In the genomic region with DNA sequence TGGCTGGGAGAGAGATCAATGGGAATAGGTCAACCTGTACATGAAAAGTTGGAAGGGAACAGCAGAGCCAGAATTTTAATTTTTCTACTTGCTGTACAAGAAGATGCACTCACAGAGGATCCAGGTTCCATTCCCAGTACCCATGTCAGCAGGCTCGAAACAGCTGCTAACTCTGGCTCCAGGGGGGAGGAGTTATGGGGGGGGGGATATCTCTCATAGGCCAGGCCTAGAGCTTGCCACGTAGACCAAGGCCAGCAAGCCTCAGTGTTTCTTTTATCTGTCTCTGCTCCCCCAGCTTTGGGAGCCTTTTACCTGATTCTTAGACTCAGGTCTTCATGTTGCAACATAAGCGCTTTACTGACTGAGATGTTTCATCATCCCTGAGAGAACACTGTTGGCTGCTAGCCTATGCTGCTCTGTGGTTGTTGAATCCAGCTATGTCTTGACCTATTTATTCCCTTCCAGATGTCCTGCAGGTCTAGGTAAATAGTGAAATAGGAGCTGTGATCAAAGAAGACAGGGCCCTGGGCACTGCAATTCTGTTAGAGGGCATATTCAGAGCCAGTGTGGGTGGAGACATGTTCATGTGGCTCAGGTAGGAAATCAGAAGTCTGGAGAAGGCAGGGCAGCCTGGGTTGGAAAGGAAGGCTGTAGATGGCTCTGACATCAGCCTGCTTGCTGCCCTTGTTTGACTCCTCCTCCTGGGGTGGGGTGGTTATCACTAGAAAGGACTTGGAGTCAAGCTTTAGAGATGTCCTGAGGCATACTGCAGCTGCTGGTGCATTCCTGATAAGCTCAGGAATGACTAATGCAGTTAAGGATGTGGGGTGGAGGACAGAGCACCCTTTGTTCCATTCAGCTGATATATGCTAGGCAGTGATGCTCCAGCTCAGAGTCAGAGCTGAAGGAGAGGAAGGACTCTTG, we compare ENCODE assay signal across 8 mouse cellular contexts. TPM values are rescaled to one million over a fixed set of nuclear protein-coding genes. Genes with fewer than 3 reads are reported as not detected.
DNase-seq lines count a peak whose midpoint lies in the region; ATAC-seq lines count a peak whose summit lies in the region.

No protein-coding gene starts in this region.

- 0 out of 2 replicates have a peak, but pooled peaks have one; percentile 45 for ATAC-seq in neural tube, embryonic 13.5 days (ENCODE audit: low read depth)
- no peak; the same call in 1 of the 2 replicates for ATAC-seq in hindbrain, embryonic 11.5 days (ENCODE audit: low FRiP score)

- H3K27me3 ChIP-seq in neural tube, embryonic 13.5 days = no peaks in the 10 kb centered on the region
- no peaks in the 10 kb centered on the region for H3K27me3 ChIP-seq in hindbrain, embryonic 11.5 days (ENCODE audit: control insufficient read depth, insufficient read depth, low read length)

- no peak overlapping the region for H3K4me3 ChIP-seq in neural tube, embryonic 13.5 days
- H3K4me3 ChIP-seq in hindbrain, embryonic 11.5 days (ENCODE audit: low read depth, low read length) = no peak overlapping the region

- H3K9ac ChIP-seq in neural tube, embryonic 13.5 days = no peak overlapping the region
- H3K9ac ChIP-seq in hindbrain, embryonic 11.5 days (ENCODE audit: low read depth, low read length) = no peak overlapping the region

- H3K36me3 ChIP-seq in neural tube, embryonic 13.5 days = no peaks in the 10 kb centered on the region
- H3K36me3 ChIP-seq in hindbrain, embryonic 11.5 days (ENCODE audit: control insufficient read depth, insufficient read depth, low read length) = no peaks in the 10 kb centered on the region

- intact Hi-C loops in gastrocnemius, postnatal 36 days (cut with DNase I) = no loop called here

- H3K9me3 ChIP-seq in neural tube, embryonic 13.5 days = no peaks in the 10 kb centered on the region
- H3K9me3 ChIP-seq in hindbrain, embryonic 11.5 days (ENCODE audit: control insufficient read depth, low read length) = no peaks in the 10 kb centered on the region

- H3K27ac ChIP-seq in neural tube, embryonic 13.5 days (replicated peaks) = peak overlapping the region; percentile 23; the same call in 1 of the 2 replicates
- peak overlapping the region; percentile 20; the same call in 1 of the 2 replicates for H3K27ac ChIP-seq in hindbrain, embryonic 11.5 days (ENCODE audit: low read depth, low read length)

- DNase-seq in neural tube, embryonic 10.5 days (ENCODE audit: extremely low spot score, low spot score) = no peak
- DNase-seq in c-Kit-positive CD71-positive TER-119-negative erythroid progenitor cells, embryonic 14.5 days (ENCODE audit: low read depth) = peak; percentile 89
- no peak for DNase-seq in hindbrain, embryonic 11.5 days (ENCODE audit: low spot score)
- peak; percentile 14 for DNase-seq in lung, postnatal 10 days
- DNase-seq in yolk sac, embryonic 10.5 days (ENCODE audit: low spot score) = peak; percentile 24
- DNase-seq in gastrocnemius, postnatal 36 days = no peak
- no peak for DNase-seq in frontal cortex, postnatal 36 days (ENCODE audit: low spot score in 2 of 2)

- H3K4me2 ChIP-seq in neural tube, embryonic 13.5 days = no peak overlapping the region
- no peak overlapping the region for H3K4me2 ChIP-seq in hindbrain, embryonic 11.5 days (replicated peaks; ENCODE audit: low read depth, low read length)

- 76% methylated on average over 3 of the region's 3 CpGs for WGBS in neural tube, embryonic 13.5 days
- 83% methylated on average over 3 of the region's 3 CpGs for WGBS in hindbrain, embryonic 11.5 days

- peaks cover 37% of the 10 kb centered on the region for H3K4me1 ChIP-seq in neural tube, embryonic 13.5 days (replicated peaks)
- H3K4me1 ChIP-seq in hindbrain, embryonic 11.5 days (replicated peaks; ENCODE audit: control insufficient read depth, insufficient read depth, low read length) = peaks cover 3% of the 10 kb centered on the region

RNA-seq across cellular contexts. Expression of gene Eipr1, which starts 53.2 kb away (rescaled TPM):
- polyA plus RNA-seq in neural tube, embryonic 13.5 days (2015; fragmentation: Nextera tagmentation; extraction: Ambion mirVana) = 59.9 and 69.6 TPM in 2 replicates
- 50.0 and 50.1 TPM in 2 replicates for polyA plus RNA-seq in hindbrain, embryonic 11.5 days (2014; fragmentation: Nextera tagmentation; extraction: Ambion mirVana)
- total RNA-seq in gastrocnemius, postnatal 36 days (2021) = 1 to 10 TPM; 4.7 to 7.1 TPM

RNA-seq across cellular contexts. Expression of gene Trappc12, which starts 54.5 kb away (rescaled TPM):
- 36.5 and 40.5 TPM in 2 replicates for polyA plus RNA-seq in neural tube, embryonic 13.5 days (2015; fragmentation: Nextera tagmentation; extraction: Ambion mirVana)
- 36.6 and 38.4 TPM in 2 replicates for polyA plus RNA-seq in hindbrain, embryonic 11.5 days (2014; fragmentation: Nextera tagmentation; extraction: Ambion mirVana)
- 10 to 100 TPM; 13.8 to 16.6 TPM for total RNA-seq in gastrocnemius, postnatal 36 days (2021)

Comparison
In these comparisons a context has a peak if more than half of its experiments do, and no peak if none do; other contexts are left out.
1. DNase-seq: peak in c-Kit-positive CD71-positive TER-119-negative erythroid progenitor cells, embryonic 14.5 days (single experiment), lung, postnatal 10 days (single experiment) and yolk sac, embryonic 10.5 days (single experiment); none in neural tube, embryonic 10.5 days (single experiment), hindbrain, embryonic 11.5 days (single experiment), gastrocnemius, postnatal 36 days (0 of 2) and frontal cortex, postnatal 36 days (0 of 2).